Mouse (Mus musculus) liver, adult 2 months (tissue): ENCODE measurements around the gene Dctd. TPM values are rescaled to one million over a fixed set of nuclear protein-coding genes. Genes with fewer than 3 reads are reported as not detected.

Source experiments
- DNase-seq: peaks from one replicate; pipeline ENCODE4 v3.0.0-alpha.2; 2011; ENCODE audit warnings: low read depth, low spot score; ENCODE audit errors: extremely low read depth
- H3K27ac ChIP-seq: fragments of 200-500 bp; replicated peaks from 2 replicates; pipeline ENCODE4 v1.5.1; 2012; ENCODE audit warnings: low read depth, mild to moderate bottlenecking, control low read depth, inconsistent platforms, low read length; ENCODE audit not compliant: insufficient read depth
- H3K27me3 ChIP-seq: fragments of 200-500 bp; 2 replicates; pipeline ENCODE4 v1.6.1; 2012; ENCODE audit warnings: mild to moderate bottlenecking, moderate library complexity, low read length, inconsistent platforms; ENCODE audit not compliant: control insufficient read depth, insufficient read depth
- H3K36me3 ChIP-seq: fragments of 200-500 bp; 2 replicates; pipeline ENCODE4 v1.6.1; 2012; ENCODE audit warnings: low read length, inconsistent platforms; ENCODE audit not compliant: control insufficient read depth, insufficient read depth
- H3K4me1 ChIP-seq: fragments of 200-500 bp; 2 replicates; pipeline ENCODE4 v1.6.1; 2011; ENCODE audit warnings: low read length; ENCODE audit not compliant: control insufficient read depth, insufficient read depth
- H3K4me3 ChIP-seq: fragments of 200-500 bp; 2 replicates; pipeline ENCODE4 v1.5.1; 2011; ENCODE audit warnings: low read depth, mild to moderate bottlenecking, control low read depth, low read length, moderate library complexity; ENCODE audit not compliant: insufficient read depth
- H3K79me2 ChIP-seq: fragments of 200-500 bp; 2 replicates; pipeline ENCODE4 v1.6.1; 2012; ENCODE audit warnings: inconsistent platforms, mild to moderate bottlenecking, low read length, moderate library complexity; ENCODE audit not compliant: control insufficient read depth, insufficient read depth
- H3K9ac ChIP-seq: fragments of 200-500 bp; 2 replicates; pipeline ENCODE4 v1.6.1; 2012; ENCODE audit warnings: low read depth, mild to moderate bottlenecking, control low read depth, inconsistent platforms, low read length
- CTCF ChIP-seq: fragments of 200-500 bp; IDR thresholded peaks from 2 replicates; pipeline ENCODE4 v1.5.1; 2011; ENCODE audit warnings: low read depth, low read length, control low read depth
- POLR2A ChIP-seq: fragments of 200-500 bp; IDR thresholded peaks from 2 replicates; pipeline ENCODE4 v1.6.1; 2011; ENCODE audit warnings: low read length, control low read depth; ENCODE audit not compliant: insufficient read depth; ENCODE audit errors: extremely low read depth
- WGBS: fragments of 180-500 bp; shearing (Covaris S2); methylation state at CpG from one replicate; pipeline ENCODE4 v1.1.7; 2018; 5-methylcytosine and 5-hydroxymethylcytosine counted together
- polyA plus RNA-seq: library from polyadenylated mRNA; depleted of rRNA; stranded (reverse); fragments of >200 nt; gene quantifications from 2 replicates; pipeline ENCODE4 v1.2.3, GENCODE M21; 2012; rRNA removed
- total RNA-seq: library from RNA; depleted of rRNA; stranded (reverse); fragments of >200 nt; gene quantifications from 2 replicates; pipeline ENCODE4 v1.2.3, GENCODE M21; 2014; rRNA removed

Dctd gene
- 0.09 and 0.54 TPM in 2 replicates for total RNA-seq
- 0.20 and 0.35 TPM in 2 replicates for polyA plus RNA-seq

- Histone ChIP-seq H3K27me3 (no peaks in the 10 kb centered on the region; the same call in 1 of the 2 replicates), H3K79me2 (no peaks in the 10 kb centered on the region)
Observed at GRCm38 (mm10) chr8:48098792-48099191, at the start of gene Dctd. Gene Dctd (plus strand): TSS chr8:48099092.

GRCm38 (mm10) chr8:48053611-48054010 lies 45.3 kb upstream of the Dctd start:
- no peaks in the 10 kb centered on the region for H3K27me3 ChIP-seq
- no peak for DNase-seq
- no peak overlapping the region for H3K27ac ChIP-seq
- no peak overlapping the region for H3K4me3 ChIP-seq
- TF ChIP-seq CTCF (no peak), POLR2A (no peak)
- no peaks in the 10 kb centered on the region for H3K79me2 ChIP-seq
- H3K4me1 ChIP-seq, result no peaks in the 10 kb centered on the region
- H3K36me3 ChIP-seq, result no peaks in the 10 kb centered on the region
- H3K9ac ChIP-seq, result no peak overlapping the region
- 88% methylated on average over 5 of the region's 5 CpGs for WGBS

More at GRCm38 (mm10) chr8:48098792-48099191, at the start of gene Dctd:
- no peaks in the 10 kb centered on the region for H3K4me1 ChIP-seq
- 87% methylated on average over 12 of the region's 12 CpGs for WGBS
- DNase-seq, result no peak
- no peaks in the 10 kb centered on the region for H3K36me3 ChIP-seq
- H3K4me3 ChIP-seq, result no peak within 1 kb of the TSS
- TF ChIP-seq POLR2A, result no peak
- no peak for TF ChIP-seq CTCF
- no peak within 1 kb of the TSS for H3K9ac ChIP-seq
- H3K27ac ChIP-seq, result no peak within 1 kb of the TSS

GRCm38 (mm10) chr8:48063526-48064072 lies 35.3 kb upstream of the Dctd start:
- H3K9ac ChIP-seq, result no peak overlapping the region
- H3K4me1 ChIP-seq, result no peaks in the 10 kb centered on the region
- DNase-seq, result no peak
- no peak overlapping the region for H3K4me3 ChIP-seq
- H3K36me3 ChIP-seq, result no peaks in the 10 kb centered on the region
- 90% methylated on average over 5 of the region's 5 CpGs for WGBS
- H3K79me2 ChIP-seq, result no peaks in the 10 kb centered on the region
- H3K27ac ChIP-seq, result no peak overlapping the region
- H3K27me3 ChIP-seq, result no peaks in the 10 kb centered on the region
- no peak for TF ChIP-seq CTCF
- TF ChIP-seq POLR2A, result no peak

- Histone ChIP-seq H3K4me3 (no peak overlapping the region), H3K27ac (no peak overlapping the region), H3K27me3 (no peaks in the 10 kb centered on the region), H3K4me1 (no peaks in the 10 kb centered on the region), H3K9ac (no peak overlapping the region), H3K36me3 (no peaks in the 10 kb centered on the region), H3K79me2 (no peaks in the 10 kb centered on the region)
- TF ChIP-seq CTCF (no peak), POLR2A (no peak)
- 90% methylated on average over 2 of the region's 2 CpGs for WGBS
- no peak for DNase-seq
Observed at GRCm38 (mm10) chr8:48074149-48074548, 24.7 kb upstream of the Dctd start.

- TF ChIP-seq CTCF (no peak), POLR2A (no peak)
- no peak overlapping the region for H3K4me3 ChIP-seq
- H3K9ac ChIP-seq, result no peak overlapping the region
- no peaks in the 10 kb centered on the region for H3K79me2 ChIP-seq
- H3K27ac ChIP-seq, result no peak overlapping the region
- WGBS, result 72% methylated on average over 10 of the region's 10 CpGs
- no peaks in the 10 kb centered on the region for H3K4me1 ChIP-seq
- H3K36me3 ChIP-seq, result no peaks in the 10 kb centered on the region
- no peak for DNase-seq
- no peaks in the 10 kb centered on the region for H3K27me3 ChIP-seq
Observed at GRCm38 (mm10) chr8:48082343-48082742, 16.5 kb upstream of the Dctd start.

- no peak for DNase-seq
- no peak overlapping the region for H3K4me3 ChIP-seq
- H3K27me3 ChIP-seq, result no peaks in the 10 kb centered on the region
- H3K4me1 ChIP-seq, result no peaks in the 10 kb centered on the region
- no peak overlapping the region for H3K27ac ChIP-seq
- H3K36me3 ChIP-seq, result no peaks in the 10 kb centered on the region
- WGBS, result 86% methylated on average over 8 of the region's 8 CpGs
- no peaks in the 10 kb centered on the region for H3K79me2 ChIP-seq
- no peak overlapping the region for H3K9ac ChIP-seq
- TF ChIP-seq CTCF (no peak), POLR2A (no peak)
Observed at GRCm38 (mm10) chr8:48090661-48091060, 8.2 kb upstream of the Dctd start.
